Mouse (Mus musculus) left cerebral cortex, postnatal 36 days (tissue): ENCODE results near the gene Dgkg. TPM values are rescaled to one million over a fixed set of nuclear protein-coding genes. Genes with fewer than 3 reads are reported as not detected.

ENCODE experiments used
- DNase-seq, 2 experiments: peaks; one replicate each; pipeline ENCODE4 v3.0.0; 2021 to 2022; ENCODE audit warnings: low spot score in 2 of 2, mixed read lengths in 1 of 2
- intact Hi-C: fragments of 180-260 bp; cut with DNase I; formaldehyde crosslinking; loops from one replicate; pipeline ENCODE4 v1.15.1; 2025
- total RNA-seq, 2 experiments: library from RNA; stranded (reverse); gene quantifications; 2 replicates each; pipeline ENCODE4 v1.2.3; 2021

The Dgkg gene
- total RNA-seq, 2 experiments from 2014 or later = 46.3 to 64.0 TPM

GRCm38 (mm10) chr16:22606989-22607388, 50.0 kb downstream of the Dgkg start:
- DNase-seq = no peak

GRCm38 (mm10) chr16:22602399-22602798, 54.6 kb downstream of the Dgkg start:
- intact Hi-C loops = no loop called here
- peak in 1 of 2 experiments; percentile 15 for DNase-seq

More at GRCm38 (mm10) chr16:22606989-22607388, 50.0 kb downstream of the Dgkg start:
- intact Hi-C loops = no loop called here

GRCm38 (mm10) chr16:22601756-22602155, 55.3 kb downstream of the Dgkg start:
- DNase-seq = no peak
- intact Hi-C loops = no loop called here

- intact Hi-C loops = no loop called here
- no peak for DNase-seq
These were observed 56.8 kb downstream of the Dgkg start for GRCm38 (mm10) chr16:22600108-22600699.

- no peak for DNase-seq
- intact Hi-C loops = no loop called here
These were observed 58.3 kb downstream of the Dgkg start for GRCm38 (mm10) chr16:22598741-22599140.

GRCm38 (mm10) chr16:22596394-22596793, 60.6 kb downstream of the Dgkg start:
- intact Hi-C loops = no loop called here
- no peak for DNase-seq

- intact Hi-C loops = no loop called here
- DNase-seq = no peak
These were observed 63.1 kb downstream of the Dgkg start for GRCm38 (mm10) chr16:22593907-22594306.

- no peak for DNase-seq
- intact Hi-C loops = no loop called here
These were observed 67.4 kb downstream of the Dgkg start for GRCm38 (mm10) chr16:22589619-22590018.

- intact Hi-C loops = no loop called here
- DNase-seq = no peak
These were observed 70.7 kb downstream of the Dgkg start for GRCm38 (mm10) chr16:22586151-22586836.

- intact Hi-C loops = no loop called here
- no peak for DNase-seq
These were observed 71.5 kb downstream of the Dgkg start for GRCm38 (mm10) chr16:22585523-22585922.

GRCm38 (mm10) chr16:22583401-22583800, 73.6 kb downstream of the Dgkg start:
- intact Hi-C loops = no loop called here
- DNase-seq = no peak

- intact Hi-C loops = no loop called here
- DNase-seq = no peak
These were observed 74.7 kb downstream of the Dgkg start for GRCm38 (mm10) chr16:22582173-22582929.

- intact Hi-C loops = no loop called here
These were observed 76.9 kb downstream of the Dgkg start for GRCm38 (mm10) chr16:22580103-22580502.

GRCm38 (mm10) chr16:22578883-22579282, 78.1 kb downstream of the Dgkg start:
- intact Hi-C loops = no loop called here
- DNase-seq = no peak

More at GRCm38 (mm10) chr16:22580103-22580502, 76.9 kb downstream of the Dgkg start:
- no peak for DNase-seq

- DNase-seq = no peak
- intact Hi-C loops = no loop called here
These were observed 79.4 kb downstream of the Dgkg start for GRCm38 (mm10) chr16:22577656-22578055.

- intact Hi-C loops = no loop called here
- DNase-seq = no peak
These were observed 82.9 kb downstream of the Dgkg start for GRCm38 (mm10) chr16:22574164-22574563.

- intact Hi-C loops = no loop called here
- no peak for DNase-seq
These were observed 84.2 kb downstream of the Dgkg start for GRCm38 (mm10) chr16:22572641-22573341.

GRCm38 (mm10) chr16:22564907-22565272, 92.1 kb downstream of the Dgkg start:
- no peak for DNase-seq
- intact Hi-C loops = loop anchor here (1.0 kb wide), 1 partner anchor 242 kb away; no protein-coding TSS in a partner anchor

- peak; percentile 51 to 60 for DNase-seq
- intact Hi-C loops = loop anchor here (1.0 kb wide), 1 partner anchor 243 kb away; no protein-coding TSS in a partner anchor
These were observed 92.6 kb downstream of the Dgkg start for GRCm38 (mm10) chr16:22564259-22564906.
